Mouse (Mus musculus) kidney, embryonic 14.5 days (tissue): Measurements from ENCODE around the gene Arhgap15. TPM values are rescaled to one million over a fixed set of nuclear protein-coding genes. Genes with fewer than 3 reads are reported as not detected.

Experiments
- ATAC-seq: fragments of 200-750 bp; cut with Nextera tagmentation; 2 replicates; pipeline ENCODE4 v1.8.0; 2017; ENCODE audit warnings: moderate number of reproducible peaks, mild to moderate bottlenecking, moderate TSS enrichment, moderate library complexity; ENCODE audit not compliant: low FRiP score, low TSS enrichment
- H3K27ac ChIP-seq: fragments of 300-500 bp; sonication (generic); 2 replicates; pipeline ENCODE4 v1.5.1; 2014; ENCODE audit warnings: low read depth, mild to moderate bottlenecking, low read length, moderate library complexity, mixed read lengths
- H3K27me3 ChIP-seq: fragments of 300-500 bp; sonication (generic); 2 replicates; pipeline ENCODE4 v1.6.1; 2014; ENCODE audit warnings: mild to moderate bottlenecking, low read length; ENCODE audit not compliant: control insufficient read depth, insufficient read depth
- H3K36me3 ChIP-seq: fragments of 300-500 bp; sonication (generic); 2 replicates; pipeline ENCODE4 v1.6.1; 2014; ENCODE audit warnings: low read length, mixed read lengths; ENCODE audit not compliant: control insufficient read depth, insufficient read depth
- H3K4me1 ChIP-seq: fragments of 300-500 bp; sonication (generic); 2 replicates; pipeline ENCODE4 v1.6.1; 2014; ENCODE audit warnings: low read length, mixed read lengths; ENCODE audit not compliant: control insufficient read depth, insufficient read depth
- H3K4me2 ChIP-seq: fragments of 300-500 bp; sonication (generic); replicated peaks from 2 replicates; pipeline ENCODE4 v1.6.1; 2014; ENCODE audit warnings: low read depth, mild to moderate bottlenecking, low read length
- H3K4me3 ChIP-seq: fragments of 300-500 bp; sonication (generic); 2 replicates; pipeline ENCODE4 v1.5.1; 2014; ENCODE audit warnings: mild to moderate bottlenecking, low read length
- H3K9ac ChIP-seq: fragments of 300-500 bp; sonication (generic); 2 replicates; pipeline ENCODE4 v1.6.1; 2014; ENCODE audit warnings: low read depth, mild to moderate bottlenecking, low read length, moderate library complexity
- H3K9me3 ChIP-seq: fragments of 300-500 bp; sonication (generic); 2 replicates; pipeline ENCODE4 v1.6.1; 2016; ENCODE audit warnings: low read length; ENCODE audit not compliant: control insufficient read depth
- WGBS: fragments of 180-500 bp; shearing (Covaris S2); extraction: QIAGEN DNeasy Blood & Tissue Kit; methylation state at CpG from one replicate; pipeline ENCODE4 v1.1.7; 2014; 5-methylcytosine and 5-hydroxymethylcytosine counted together
- polyA plus RNA-seq: library from polyadenylated mRNA; unstranded; fragments of >200 nt; fragmentation: Nextera tagmentation; extraction: Ambion mirVana; gene quantifications from 2 replicates; pipeline ENCODE4 v1.2.1, GENCODE M21; 2014

Gene Arhgap15
- polyA plus RNA-seq, 1 experiment from 2014 or later: 1.0 TPM

GRCm38 (mm10) chr2:44349101-44349500 is 600.5 kb downstream of the Arhgap15 start:
- Histone ChIP-seq H3K4me1 (no peaks in the 10 kb centered on the region), H3K4me3 (no peak overlapping the region), H3K36me3 (no peaks in the 10 kb centered on the region), H3K27ac (no peak overlapping the region), H3K4me2 (no peak overlapping the region), H3K9me3 (no peaks in the 10 kb centered on the region), H3K9ac (no peak overlapping the region), H3K27me3 (no peaks in the 10 kb centered on the region)
- WGBS: 97% methylated on average over 2 of the region's 2 CpGs
- ATAC-seq: no peak

GRCm38 (mm10) chr2:44352885-44353284 is 604.3 kb downstream of the Arhgap15 start:
- no peak overlapping the region for H3K4me3 ChIP-seq
- no peak overlapping the region for H3K27ac ChIP-seq
- no peaks in the 10 kb centered on the region for H3K27me3 ChIP-seq
- H3K4me1 ChIP-seq: no peaks in the 10 kb centered on the region
- no peak overlapping the region for H3K4me2 ChIP-seq
- H3K36me3 ChIP-seq: no peaks in the 10 kb centered on the region
- no peak overlapping the region for H3K9ac ChIP-seq
- no peaks in the 10 kb centered on the region for H3K9me3 ChIP-seq
- WGBS: 40% methylated on average over 7 of the region's 7 CpGs
- ATAC-seq: no peak

- no peaks in the 10 kb centered on the region for H3K27me3 ChIP-seq
- H3K9ac ChIP-seq: no peak overlapping the region
- H3K4me3 ChIP-seq: no peak overlapping the region
- no peaks in the 10 kb centered on the region for H3K9me3 ChIP-seq
- no peak overlapping the region for H3K27ac ChIP-seq
- ATAC-seq: no peak
- H3K4me2 ChIP-seq: no peak overlapping the region
- no peaks in the 10 kb centered on the region for H3K36me3 ChIP-seq
- no peaks in the 10 kb centered on the region for H3K4me1 ChIP-seq
- 95% methylated on average over 4 of the region's 4 CpGs for WGBS
These were observed 605.0 kb downstream of the Arhgap15 start for GRCm38 (mm10) chr2:44353594-44353993.

GRCm38 (mm10) chr2:44354786-44355185 is 606.2 kb downstream of the Arhgap15 start:
- no peaks in the 10 kb centered on the region for H3K27me3 ChIP-seq

GRCm38 (mm10) chr2:44355316-44355715 is 606.7 kb downstream of the Arhgap15 start:
- ATAC-seq: no peak
- no peaks in the 10 kb centered on the region for H3K9me3 ChIP-seq
- no peak overlapping the region; the same call in 1 of the 2 replicates for H3K27ac ChIP-seq
- WGBS: 55% methylated on average over 11 of the region's 11 CpGs
- no peak overlapping the region for H3K4me3 ChIP-seq
- no peaks in the 10 kb centered on the region for H3K4me1 ChIP-seq
- no peaks in the 10 kb centered on the region for H3K36me3 ChIP-seq
- H3K9ac ChIP-seq: no peak overlapping the region
- H3K27me3 ChIP-seq: no peaks in the 10 kb centered on the region
- H3K4me2 ChIP-seq: no peak overlapping the region

More at GRCm38 (mm10) chr2:44354786-44355185, 606.2 kb downstream of the Arhgap15 start:
- no peaks in the 10 kb centered on the region for H3K4me1 ChIP-seq
- 91% methylated on average over 4 of the region's 4 CpGs for WGBS
- no peak overlapping the region for H3K4me2 ChIP-seq
- H3K27ac ChIP-seq: no peak overlapping the region
- H3K4me3 ChIP-seq: no peak overlapping the region
- no peaks in the 10 kb centered on the region for H3K36me3 ChIP-seq
- no peak overlapping the region for H3K9ac ChIP-seq
- no peaks in the 10 kb centered on the region for H3K9me3 ChIP-seq
- no peak for ATAC-seq

GRCm38 (mm10) chr2:44356248-44356886 is 607.7 kb downstream of the Arhgap15 start:
- 0 out of 2 replicates have a peak, but pooled peaks have one; percentile 49 for ATAC-seq
- H3K27ac ChIP-seq: no peak overlapping the region
- WGBS: 27% methylated on average over 5 of the region's 5 CpGs
- no peak overlapping the region for H3K4me3 ChIP-seq
- no peaks in the 10 kb centered on the region for H3K36me3 ChIP-seq
- H3K4me1 ChIP-seq: no peaks in the 10 kb centered on the region
- H3K27me3 ChIP-seq: no peaks in the 10 kb centered on the region
- no peak overlapping the region for H3K9ac ChIP-seq
- H3K9me3 ChIP-seq: no peaks in the 10 kb centered on the region
- no peak overlapping the region for H3K4me2 ChIP-seq

GRCm38 (mm10) chr2:44356887-44357251 is 608.2 kb downstream of the Arhgap15 start:
- no peaks in the 10 kb centered on the region for H3K4me1 ChIP-seq
- no peak overlapping the region for H3K4me2 ChIP-seq
- no peaks in the 10 kb centered on the region for H3K36me3 ChIP-seq
- no peaks in the 10 kb centered on the region for H3K27me3 ChIP-seq
- H3K9ac ChIP-seq: no peak overlapping the region
- no peaks in the 10 kb centered on the region for H3K9me3 ChIP-seq
- 86% methylated on average over 6 of the region's 6 CpGs for WGBS
- no peak overlapping the region for H3K4me3 ChIP-seq
- H3K27ac ChIP-seq: no peak overlapping the region
- ATAC-seq: no peak

GRCm38 (mm10) chr2:44380225-44380624 is 631.6 kb downstream of the Arhgap15 start:
- no peaks in the 10 kb centered on the region for H3K4me1 ChIP-seq
- no peaks in the 10 kb centered on the region for H3K36me3 ChIP-seq
- no peaks in the 10 kb centered on the region for H3K9me3 ChIP-seq
- no peak overlapping the region for H3K4me3 ChIP-seq
- WGBS: 71% methylated on average over 2 of the region's 2 CpGs
- ATAC-seq: no peak
- H3K9ac ChIP-seq: no peak overlapping the region
- no peaks in the 10 kb centered on the region for H3K27me3 ChIP-seq
- H3K4me2 ChIP-seq: no peak overlapping the region
- H3K27ac ChIP-seq: no peak overlapping the region

GRCm38 (mm10) chr2:44384541-44384940 is 635.9 kb downstream of the Arhgap15 start:
- H3K9ac ChIP-seq: no peak overlapping the region

More at GRCm38 (mm10) chr2:44384541-44384940, 635.9 kb downstream of the Arhgap15 start:
- no peaks in the 10 kb centered on the region for H3K9me3 ChIP-seq
- no peaks in the 10 kb centered on the region for H3K4me1 ChIP-seq
- no peak overlapping the region for H3K4me2 ChIP-seq
- no peak overlapping the region for H3K4me3 ChIP-seq
- WGBS: 86% methylated on average over 6 of the region's 6 CpGs
- no peak overlapping the region for H3K27ac ChIP-seq
- H3K36me3 ChIP-seq: no peaks in the 10 kb centered on the region
- no peaks in the 10 kb centered on the region for H3K27me3 ChIP-seq
- no peak for ATAC-seq
